Mouse (Mus musculus): ENCODE measurements around the gene Gm2174.

Gene Gm2174

DNA sequence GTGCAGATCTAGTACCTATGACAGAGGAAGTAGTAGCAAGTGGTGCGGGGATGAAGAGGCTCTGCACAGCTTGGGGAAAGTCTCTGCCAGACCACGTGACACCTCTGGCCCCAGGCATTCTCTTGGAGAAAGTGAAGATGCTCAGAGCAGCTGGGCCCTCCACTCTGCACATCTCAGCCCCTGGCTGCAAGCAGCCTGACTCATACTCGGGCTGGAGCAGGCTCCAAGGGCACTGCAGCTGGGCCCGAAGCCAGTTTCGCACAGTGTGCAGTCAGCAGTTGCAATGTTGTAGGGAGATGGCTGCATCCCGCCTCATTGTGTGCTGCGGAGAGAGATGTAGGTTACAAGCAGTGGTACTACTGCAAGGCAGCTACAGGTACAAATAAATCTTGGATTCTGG is 49.5 kb downstream of the Gm2174 start:
- no peak for DNase-seq (ENCODE audit: low spot score in 2 of 2)
